Mouse (Mus musculus): Measurements from ENCODE around the gene Dusp11. TPM values are rescaled to one million over a fixed set of nuclear protein-coding genes. Genes with fewer than 3 reads are reported as not detected.
A peak's percentile ranks its signal among the peaks of the same experiment; 100 is the strongest.
"Not testable (repeated sequence)": the region's sequence is repeated elsewhere in the genome, so short reads cannot be mapped to it uniquely, and the experiment has no call there.

Dusp11 gene
- total RNA-seq (2015; ENCODE audit: low replicate concordance) (100 and 107 TPM in 2 replicates), total RNA-seq (2017; ENCODE audit: low replicate concordance) (35.4 and 47.7 TPM in 2 replicates)

DNA sequence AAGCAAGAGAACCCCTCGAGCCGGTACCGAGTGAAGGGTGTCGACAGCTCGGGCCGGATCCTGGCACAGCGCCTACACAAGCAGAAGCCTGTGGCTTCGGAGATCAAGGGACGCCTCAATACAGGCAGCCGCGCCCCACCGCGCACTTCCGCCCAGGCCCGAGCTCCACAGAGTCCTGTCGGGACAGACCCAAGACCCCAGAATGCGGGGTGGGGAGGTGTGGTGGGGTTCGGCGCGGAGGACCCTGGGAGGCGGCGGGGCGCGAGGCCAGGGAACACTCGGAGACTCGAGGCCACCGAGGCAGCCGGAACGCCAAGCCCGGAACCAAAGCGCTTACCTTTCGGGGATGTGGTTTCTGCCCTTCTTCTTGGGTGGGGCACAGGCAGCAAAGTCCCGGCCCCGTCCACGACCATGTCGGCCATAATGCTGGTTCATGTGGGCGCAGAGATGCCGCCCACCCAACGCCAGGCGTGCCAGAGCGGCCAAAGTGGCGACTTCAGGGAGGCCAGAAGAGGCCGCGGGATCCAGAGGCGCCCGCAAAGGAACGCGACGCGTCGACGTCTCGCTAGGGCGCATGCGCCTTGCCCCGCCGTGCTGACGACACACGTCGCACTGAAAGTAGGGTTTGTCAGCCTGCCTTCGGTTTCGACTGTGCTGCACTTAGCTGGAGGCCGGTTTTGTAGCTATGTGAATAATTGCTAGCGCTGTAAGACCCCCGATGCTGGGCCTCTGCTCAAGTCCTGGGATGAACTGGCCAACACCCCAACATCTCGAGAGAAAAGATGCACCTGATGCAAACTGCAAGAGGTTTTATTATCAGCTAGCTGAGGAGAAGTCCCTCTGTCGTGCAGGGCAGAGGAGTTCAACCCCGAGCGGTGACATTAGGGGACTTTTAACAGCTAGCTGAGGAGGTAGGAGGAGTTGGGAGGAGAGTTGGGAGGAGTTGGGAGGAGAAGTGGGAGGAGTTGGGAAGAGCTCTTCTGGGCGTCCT lies at the start of gene Dusp11:
TSS of gene Dusp11 (minus strand) at position 567 of the 991 bp plus-strand sequence.
- peak; percentile 95 for ATAC-seq (replicated peaks; ENCODE audit: low FRiP score, poor library complexity, severe bottlenecking)

DNA sequence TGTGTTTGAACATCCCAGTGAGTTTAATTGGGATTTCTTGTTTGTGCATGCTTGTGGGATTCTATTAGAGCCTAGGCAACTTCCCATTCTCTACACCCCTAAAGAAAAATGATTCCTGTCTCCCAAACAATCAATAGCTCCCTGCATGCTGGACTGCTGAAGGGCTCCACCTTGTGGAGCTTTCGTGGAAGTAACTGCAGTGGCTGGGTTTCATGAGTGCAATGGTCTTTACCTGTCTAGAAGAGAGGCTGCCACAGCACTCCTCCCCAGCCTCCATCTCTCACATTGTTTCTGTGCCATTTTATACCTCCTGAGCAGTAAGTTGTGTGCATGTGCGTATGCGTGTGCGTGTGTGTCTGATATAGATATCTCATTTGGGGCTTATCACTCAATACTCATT lies 48.5 kb upstream of the Dusp11 start:
- peak; percentile 56 for ATAC-seq (replicated peaks; ENCODE audit: low FRiP score, poor library complexity, severe bottlenecking)

DNA sequence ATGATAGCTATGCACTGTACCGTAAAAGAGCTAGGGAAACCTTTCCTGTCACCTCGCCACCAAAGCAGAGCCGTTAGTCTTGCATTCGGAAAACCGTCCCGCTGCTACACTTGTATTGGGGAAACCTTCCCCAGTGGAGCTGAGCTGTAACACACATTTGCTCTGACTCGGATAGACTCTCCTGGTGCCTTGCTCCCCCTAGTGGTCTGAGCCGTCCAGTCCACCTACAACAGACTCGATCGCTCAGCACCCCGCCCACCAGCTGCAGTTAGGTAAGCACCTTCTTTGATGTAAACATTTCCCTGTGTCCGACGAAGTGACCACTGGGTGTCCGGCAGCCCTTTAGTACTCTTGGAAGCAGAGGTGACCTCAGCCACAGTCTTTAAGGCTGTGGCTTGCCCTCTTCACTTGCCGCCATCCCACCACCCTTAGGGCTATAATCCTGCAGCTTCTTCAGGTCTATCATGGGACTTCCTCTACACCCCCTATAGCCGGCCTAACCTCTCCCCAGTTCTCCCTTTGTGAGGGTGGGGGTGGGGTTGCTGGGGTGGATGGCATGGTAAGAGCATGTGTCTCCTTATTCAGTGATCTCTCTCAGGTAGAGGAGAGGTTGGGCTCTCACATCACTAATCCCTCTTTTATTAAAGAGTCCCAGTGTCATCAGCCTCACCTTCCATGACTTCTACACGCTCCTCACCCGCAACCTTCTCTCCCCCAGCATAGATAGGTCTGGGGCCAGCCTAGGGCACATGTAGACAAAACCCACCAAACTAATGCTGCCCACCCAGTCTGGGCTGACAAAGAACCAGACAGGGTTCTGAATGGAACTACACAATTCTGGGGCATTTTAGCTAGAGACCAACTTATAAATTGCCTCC lies 43.0 kb upstream of the Dusp11 start:
- peak; percentile 96 for ATAC-seq (replicated peaks; ENCODE audit: low FRiP score, poor library complexity, severe bottlenecking)

DNA sequence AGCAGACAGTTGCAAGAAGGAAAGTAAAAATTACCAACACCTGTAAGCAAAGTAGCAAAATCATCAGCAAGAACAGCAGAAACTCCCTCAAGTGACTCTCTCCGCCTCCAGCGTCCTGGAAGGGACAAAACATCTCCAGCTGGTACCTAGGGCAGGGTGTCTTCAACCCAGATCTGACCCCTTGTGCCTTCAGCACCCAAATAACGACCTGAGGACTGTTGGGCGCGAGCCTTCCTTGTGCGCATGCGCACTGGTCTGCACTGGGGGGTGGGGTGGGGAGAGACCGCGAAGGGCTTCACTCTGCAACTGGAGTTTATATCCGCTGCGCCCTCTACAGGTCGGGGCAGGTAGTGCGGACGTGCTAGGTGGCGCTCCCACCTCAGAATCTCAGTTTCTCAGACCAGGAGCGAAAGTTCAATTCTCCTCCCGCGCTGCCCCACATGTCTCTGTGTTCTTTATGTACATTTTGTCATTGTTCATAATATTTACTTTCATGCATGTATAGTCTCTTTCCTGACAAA lies 42.0 kb upstream of the Dusp11 start:
- ATAC-seq (replicated peaks; ENCODE audit: low FRiP score, poor library complexity, severe bottlenecking) = peak; percentile 58; the same call in 1 of the 2 replicates

DNA sequence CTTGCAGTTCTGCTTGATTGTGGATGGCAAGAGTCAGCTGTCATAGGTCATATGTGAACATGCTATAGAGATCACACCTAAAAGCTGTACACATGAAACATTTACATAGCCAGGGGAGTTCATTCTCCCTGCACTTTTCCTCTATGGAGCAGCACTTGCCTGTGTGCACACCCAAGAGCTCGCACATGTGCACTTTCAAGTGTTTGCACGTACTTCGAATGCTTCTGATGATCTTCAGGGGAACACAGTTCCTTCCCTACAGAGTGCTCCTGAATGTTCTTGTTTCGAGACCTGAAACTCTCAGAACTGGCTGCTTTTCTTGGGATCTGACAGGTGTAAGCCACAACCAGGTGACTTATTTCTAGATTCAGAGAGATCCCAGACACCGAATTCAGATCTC lies 29.3 kb upstream of the Dusp11 start:
- not testable (repeated sequence) for ATAC-seq (replicated peaks; ENCODE audit: low FRiP score, poor library complexity, severe bottlenecking)

DNA sequence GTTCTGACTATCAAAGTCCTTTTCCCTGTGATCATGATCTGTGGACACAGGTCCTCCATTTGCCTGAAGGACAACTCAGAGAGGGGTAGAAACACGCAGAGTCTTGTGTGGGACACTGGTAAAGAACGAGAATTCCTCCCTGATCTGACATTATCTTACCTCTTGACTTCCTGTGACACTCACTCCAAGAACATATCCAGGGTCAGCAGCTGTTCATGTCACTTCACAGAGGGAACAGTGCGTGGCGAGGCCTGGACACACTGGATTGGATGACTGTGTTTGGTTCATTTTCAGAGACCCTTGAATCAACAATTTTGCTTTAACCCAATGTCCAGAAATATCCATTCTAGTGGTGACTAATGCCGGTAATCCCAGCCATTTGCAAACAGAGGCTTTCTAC lies 28.1 kb upstream of the Dusp11 start:
- ATAC-seq (replicated peaks; ENCODE audit: low FRiP score, poor library complexity, severe bottlenecking) = not testable (repeated sequence)

DNA sequence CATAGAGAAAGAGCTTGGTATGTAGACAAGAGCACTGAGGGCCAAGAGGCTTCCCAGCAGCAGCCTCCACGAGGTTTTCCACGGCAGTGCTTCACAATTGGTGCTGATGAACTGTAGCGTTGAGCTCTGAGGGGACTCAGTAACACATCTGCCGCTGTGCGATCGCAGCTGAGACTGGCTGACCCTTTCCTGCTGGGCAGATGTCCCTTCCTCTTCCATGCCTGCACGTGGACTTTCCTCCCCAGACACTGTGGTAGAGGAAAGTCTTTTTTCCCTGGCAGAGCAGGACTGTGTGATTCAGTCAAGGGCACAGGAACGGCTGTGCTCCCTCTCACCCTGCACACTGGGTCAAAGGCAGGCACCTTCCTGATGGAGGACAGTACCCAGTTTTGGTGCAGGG lies 22.9 kb upstream of the Dusp11 start:
- no peak for ATAC-seq (replicated peaks; ENCODE audit: low FRiP score, poor library complexity, severe bottlenecking)

DNA sequence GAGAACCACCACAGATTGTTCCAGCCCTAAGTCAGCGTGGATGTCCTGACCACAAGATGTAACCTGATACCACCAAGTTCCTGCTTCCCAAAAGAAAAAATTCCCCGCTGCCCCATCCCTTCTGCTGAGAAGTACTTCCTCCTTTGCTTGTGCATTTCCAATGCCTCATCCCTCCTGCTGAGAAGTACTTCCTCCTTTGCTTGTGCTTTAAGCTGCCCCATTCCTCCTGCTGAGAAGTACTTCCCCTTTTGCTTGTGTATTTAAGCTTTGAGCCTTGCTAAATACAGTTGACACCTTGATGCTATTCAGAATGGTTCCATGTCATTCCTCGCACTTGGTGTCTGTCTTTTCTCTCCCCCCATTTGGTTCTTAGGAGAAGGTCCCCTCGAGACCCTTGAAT lies 17.3 kb upstream of the Dusp11 start:
- ATAC-seq (replicated peaks; ENCODE audit: low FRiP score, poor library complexity, severe bottlenecking) = not testable (repeated sequence)

DNA sequence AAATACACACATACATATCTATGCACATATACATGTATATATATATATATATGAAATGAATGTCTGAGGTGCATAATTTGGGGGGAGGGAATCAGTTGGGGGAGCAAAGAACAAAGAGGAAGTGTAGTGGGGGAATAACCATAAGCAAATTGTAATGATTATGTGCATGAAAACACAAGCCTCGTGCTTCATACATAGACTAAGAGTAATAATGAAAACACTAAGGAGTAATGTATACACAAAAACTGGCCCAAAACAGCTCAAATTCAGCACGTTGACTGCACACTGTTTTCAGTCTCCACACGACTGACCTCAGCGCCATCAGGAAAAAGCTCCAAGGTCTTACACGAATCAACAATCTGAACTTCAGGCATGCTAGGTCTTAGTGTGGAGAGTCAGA lies 14.8 kb upstream of the Dusp11 start:
- no peak for ATAC-seq (replicated peaks; ENCODE audit: low FRiP score, poor library complexity, severe bottlenecking)

GRCm38 (mm10) chr6:85975761-85976160 lies 14.3 kb upstream of the Dusp11 start:
- ATAC-seq (replicated peaks; ENCODE audit: low FRiP score, poor library complexity, severe bottlenecking) = no peak

GRCm38 (mm10) chr6:85974941-85975617 lies 13.6 kb upstream of the Dusp11 start:
- ATAC-seq (replicated peaks; ENCODE audit: low FRiP score, poor library complexity, severe bottlenecking) = no peak

- no peak for ATAC-seq (replicated peaks; ENCODE audit: low FRiP score, poor library complexity, severe bottlenecking)
Observed at GRCm38 (mm10) chr6:85973336-85973735, 11.9 kb upstream of the Dusp11 start.

DNA sequence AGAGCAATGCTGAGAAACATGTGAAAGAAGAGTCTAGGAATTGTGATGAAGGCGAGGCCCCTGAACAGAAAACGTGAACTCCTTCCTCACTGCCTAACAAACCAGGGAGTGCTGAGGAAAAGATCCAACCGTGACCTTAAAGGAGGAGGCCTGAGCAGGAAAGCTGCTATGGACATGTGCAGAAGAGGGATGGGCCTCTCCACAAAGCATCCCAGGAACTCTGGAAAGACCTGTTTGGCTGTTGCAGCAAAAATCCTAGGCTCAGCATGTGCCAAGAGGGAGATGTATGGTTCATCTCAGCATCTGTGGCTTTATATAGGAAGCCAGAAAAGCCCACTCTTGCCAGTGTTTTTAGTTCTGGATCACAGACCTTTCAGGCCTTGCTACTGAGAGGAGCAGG lies 11.2 kb upstream of the Dusp11 start:
- no peak for ATAC-seq (replicated peaks; ENCODE audit: low FRiP score, poor library complexity, severe bottlenecking)

GRCm38 (mm10) chr6:85969889-85970288 lies 8.4 kb upstream of the Dusp11 start:
- no peak for ATAC-seq (replicated peaks; ENCODE audit: low FRiP score, poor library complexity, severe bottlenecking)

DNA sequence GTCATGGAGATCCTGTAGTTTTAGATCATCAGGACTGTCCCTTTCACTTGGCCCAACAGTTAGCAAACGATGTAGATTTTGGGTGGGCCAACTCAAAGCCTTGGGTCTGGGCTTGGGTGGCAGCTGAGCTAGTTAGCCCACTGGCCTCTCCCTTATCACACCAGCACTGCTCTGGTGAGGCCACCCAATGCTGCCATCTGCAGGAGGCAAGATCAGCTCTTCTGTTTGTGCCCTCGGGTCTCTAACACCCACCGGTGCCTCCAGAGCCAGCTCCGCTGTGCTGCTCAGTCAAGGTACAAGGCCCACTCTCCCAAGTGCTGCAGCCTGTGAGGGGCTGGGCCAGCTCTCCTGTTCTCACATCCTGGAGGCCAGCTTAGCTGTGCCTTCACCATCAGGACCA lies 5.2 kb upstream of the Dusp11 start:
- peak; percentile 49; the same call in 1 of the 2 replicates for ATAC-seq (replicated peaks; ENCODE audit: low FRiP score, poor library complexity, severe bottlenecking)

- ATAC-seq (replicated peaks; ENCODE audit: low FRiP score, poor library complexity, severe bottlenecking) = not testable (repeated sequence)
Observed at GRCm38 (mm10) chr6:85966081-85966480, 4.6 kb upstream of the Dusp11 start.

DNA sequence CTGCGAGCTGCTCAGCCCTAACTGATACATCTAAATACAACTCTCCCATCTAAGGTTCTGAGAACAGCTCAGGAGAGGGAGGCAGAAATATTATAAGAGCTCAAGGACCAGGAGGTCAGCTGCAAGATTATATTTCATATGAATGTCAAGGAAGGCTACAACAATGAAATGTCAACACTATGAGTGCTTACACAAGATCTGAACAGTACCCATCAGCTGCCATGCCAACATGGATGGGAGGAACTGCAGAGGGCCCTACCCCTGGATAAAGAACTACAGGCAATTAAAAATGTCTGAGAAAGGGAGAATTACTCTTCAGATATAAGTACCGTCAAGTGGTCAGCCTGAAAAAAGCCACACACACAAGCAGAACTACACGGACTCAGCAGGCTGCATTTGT lies 3.9 kb downstream of the Dusp11 start:
- no peak for ATAC-seq (replicated peaks; ENCODE audit: low FRiP score, poor library complexity, severe bottlenecking)

- no peak for ATAC-seq (replicated peaks; ENCODE audit: low FRiP score, poor library complexity, severe bottlenecking)
Observed at GRCm38 (mm10) chr6:85948549-85948948, 12.9 kb downstream of the Dusp11 start.

DNA sequence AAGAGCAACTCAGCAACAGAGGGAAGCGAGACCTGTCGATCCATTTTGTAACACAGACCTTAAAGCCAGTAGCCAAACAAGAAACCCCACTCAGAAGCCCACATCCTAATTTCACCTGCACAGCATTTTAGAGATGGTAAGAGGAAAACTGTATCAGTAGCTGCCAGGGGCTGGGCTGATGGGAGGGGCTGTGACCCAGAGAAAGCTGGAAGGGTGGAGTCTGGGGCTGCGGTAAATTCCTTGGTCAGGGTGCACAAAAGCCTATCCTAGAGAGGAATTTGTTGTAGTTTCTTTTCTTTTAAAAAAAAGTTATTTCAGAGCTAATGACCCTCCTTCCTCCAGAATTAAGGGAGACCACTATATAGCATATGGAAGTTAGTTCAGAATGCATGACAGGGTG lies 19.0 kb downstream of the Dusp11 start:
- ATAC-seq (replicated peaks; ENCODE audit: low FRiP score, poor library complexity, severe bottlenecking) = peak; percentile 61; the same call in 1 of the 2 replicates

DNA sequence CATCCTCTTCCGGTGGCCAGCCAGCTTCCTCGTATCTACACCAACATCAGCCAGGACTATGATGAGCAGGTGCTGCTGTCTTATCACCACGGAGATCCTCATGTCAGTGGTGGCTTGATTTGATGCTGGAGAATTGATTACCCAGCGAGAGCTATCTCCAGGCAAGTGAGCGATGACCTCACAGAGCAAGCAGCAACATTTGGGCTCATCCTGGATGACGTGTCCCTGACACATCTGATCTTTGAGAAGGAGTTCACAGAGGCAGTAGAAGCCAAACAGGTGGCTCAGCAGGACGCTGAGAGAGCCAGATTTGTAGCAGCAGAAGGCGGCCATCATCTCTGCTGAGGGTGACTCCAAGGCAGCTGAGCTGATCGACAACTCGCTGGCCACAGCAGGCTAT lies 22.8 kb downstream of the Dusp11 start:
- no peak for ATAC-seq (replicated peaks; ENCODE audit: low FRiP score, poor library complexity, severe bottlenecking)
